Mouse (Mus musculus): ENCODE measurements around the gene Unc80. TPM values are rescaled to one million over a fixed set of nuclear protein-coding genes. Genes with fewer than 3 reads are reported as not detected.
A peak's percentile ranks its signal among the peaks of the same experiment; 100 is the strongest.

Gene Unc80
- polyA plus RNA-seq, 1 experiment from 2014 or later, result 0.12 TPM

- Histone ChIP-seq H3K4me2 (replicated peaks; ENCODE audit: low read depth, low read length) (no peak overlapping the region), H3K9ac (replicated peaks; ENCODE audit: low read length) (no peak overlapping the region), H3K36me3 (ENCODE audit: insufficient read depth, low read length) (no peaks in the 10 kb centered on the region), H3K9me3 (ENCODE audit: low read length) (no peaks in the 10 kb centered on the region), H3K27me3 (ENCODE audit: insufficient read depth, low read length) (no peaks in the 10 kb centered on the region), H3K4me3 (ENCODE audit: low read length) (no peak overlapping the region), H3K4me1 (ENCODE audit: insufficient read depth, low read length) (no peaks in the 10 kb centered on the region), H3K27ac (ENCODE audit: low read length) (no peak overlapping the region)
- 80% methylated on average over 4 of the region's 4 CpGs for WGBS
- ATAC-seq (ENCODE audit: low FRiP score, low TSS enrichment), result no peak
Measured at GRCm38 (mm10) chr1:66460850-66461249, 7.3 kb upstream of the Unc80 start.

GRCm38 (mm10) chr1:66468704-66469020 is 495 bp downstream of the Unc80 start:
- H3K9me3 ChIP-seq (ENCODE audit: low read length), result no peaks in the 10 kb centered on the region

DNA sequence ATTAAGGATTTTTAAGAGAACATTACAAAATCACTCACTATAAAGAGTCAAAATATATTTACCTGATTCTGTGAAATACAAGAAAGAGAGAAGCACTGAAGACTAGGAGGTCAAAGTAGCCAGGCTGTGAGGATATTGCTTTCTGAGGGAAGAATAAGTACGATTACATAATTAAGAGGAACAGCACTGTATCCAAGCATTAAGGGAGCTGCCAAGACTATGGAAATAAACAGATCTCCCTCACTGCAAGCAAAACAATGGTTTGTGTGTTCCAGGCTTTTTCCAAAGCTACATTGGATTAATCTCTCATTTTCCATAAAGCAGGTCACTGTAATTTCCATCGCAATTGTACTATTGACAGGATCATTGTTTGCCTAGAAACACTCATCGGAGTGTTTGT is 14.6 kb downstream of the Unc80 start:
- H3K27ac ChIP-seq (ENCODE audit: low read length), result no peak overlapping the region
- H3K36me3 ChIP-seq (ENCODE audit: insufficient read depth, low read length), result no peaks in the 10 kb centered on the region
- H3K4me1 ChIP-seq (ENCODE audit: insufficient read depth, low read length), result no peaks in the 10 kb centered on the region
- no peaks in the 10 kb centered on the region for H3K27me3 ChIP-seq (ENCODE audit: insufficient read depth, low read length)
- WGBS, result 94% methylated on average over 3 of the region's 3 CpGs
- ATAC-seq (ENCODE audit: low FRiP score, low TSS enrichment), result no peak
- no peaks in the 10 kb centered on the region for H3K9me3 ChIP-seq (ENCODE audit: low read length)
- no peak overlapping the region for H3K4me3 ChIP-seq (ENCODE audit: low read length)
- no peak overlapping the region for H3K4me2 ChIP-seq (replicated peaks; ENCODE audit: low read depth, low read length)
- no peak overlapping the region for H3K9ac ChIP-seq (replicated peaks; ENCODE audit: low read length)

More at GRCm38 (mm10) chr1:66468704-66469020, 495 bp downstream of the Unc80 start:
- Histone ChIP-seq H3K27me3 (ENCODE audit: insufficient read depth, low read length) (peaks cover 21% of the 10 kb centered on the region; the same call in 1 of the 2 replicates), H3K4me2 (replicated peaks; ENCODE audit: low read depth, low read length) (peak overlapping the region; percentile 95), H3K27ac (ENCODE audit: low read length) (no peak overlapping the region), H3K36me3 (ENCODE audit: insufficient read depth, low read length) (no peaks in the 10 kb centered on the region), H3K4me3 (ENCODE audit: low read length) (peak overlapping the region; percentile 56), H3K4me1 (ENCODE audit: insufficient read depth, low read length) (peaks cover 10% of the 10 kb centered on the region), H3K9ac (replicated peaks; ENCODE audit: low read length) (no peak overlapping the region)
- 15% methylated on average over 3 of the region's 3 CpGs for WGBS
- peak; percentile 47; the same call in 1 of the 2 replicates for ATAC-seq (ENCODE audit: low FRiP score, low TSS enrichment)

DNA sequence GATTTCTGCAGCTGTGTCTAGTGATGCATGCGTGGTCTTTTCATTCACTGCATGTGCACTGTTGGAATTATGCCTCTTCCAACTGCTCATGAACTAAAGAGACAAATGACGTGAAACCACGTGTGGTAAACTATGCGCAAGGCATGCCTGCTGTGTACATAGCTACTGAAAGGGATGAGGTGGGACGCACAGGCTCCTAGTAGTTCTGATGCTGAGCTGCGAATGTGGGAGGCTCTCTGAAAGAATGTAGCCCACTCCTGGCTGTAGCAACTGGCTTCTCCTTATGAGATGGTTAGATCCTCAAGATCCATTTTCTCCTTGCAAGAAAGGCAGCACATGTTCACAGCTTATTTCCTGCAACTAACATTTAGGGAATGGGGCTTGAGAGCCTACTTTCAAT is 24.9 kb downstream of the Unc80 start:
- no peak overlapping the region for H3K27ac ChIP-seq (ENCODE audit: low read length)
- no peak for ATAC-seq (ENCODE audit: low FRiP score, low TSS enrichment)
- 84% methylated on average over 6 of the region's 6 CpGs for WGBS
- H3K9me3 ChIP-seq (ENCODE audit: low read length), result no peaks in the 10 kb centered on the region
- no peak overlapping the region for H3K9ac ChIP-seq (replicated peaks; ENCODE audit: low read length)
- no peaks in the 10 kb centered on the region for H3K4me1 ChIP-seq (ENCODE audit: insufficient read depth, low read length)
- no peaks in the 10 kb centered on the region for H3K27me3 ChIP-seq (ENCODE audit: insufficient read depth, low read length)
- H3K36me3 ChIP-seq (ENCODE audit: insufficient read depth, low read length), result no peaks in the 10 kb centered on the region
- H3K4me3 ChIP-seq (ENCODE audit: low read length), result no peak overlapping the region
- no peak overlapping the region for H3K4me2 ChIP-seq (replicated peaks; ENCODE audit: low read depth, low read length)

DNA sequence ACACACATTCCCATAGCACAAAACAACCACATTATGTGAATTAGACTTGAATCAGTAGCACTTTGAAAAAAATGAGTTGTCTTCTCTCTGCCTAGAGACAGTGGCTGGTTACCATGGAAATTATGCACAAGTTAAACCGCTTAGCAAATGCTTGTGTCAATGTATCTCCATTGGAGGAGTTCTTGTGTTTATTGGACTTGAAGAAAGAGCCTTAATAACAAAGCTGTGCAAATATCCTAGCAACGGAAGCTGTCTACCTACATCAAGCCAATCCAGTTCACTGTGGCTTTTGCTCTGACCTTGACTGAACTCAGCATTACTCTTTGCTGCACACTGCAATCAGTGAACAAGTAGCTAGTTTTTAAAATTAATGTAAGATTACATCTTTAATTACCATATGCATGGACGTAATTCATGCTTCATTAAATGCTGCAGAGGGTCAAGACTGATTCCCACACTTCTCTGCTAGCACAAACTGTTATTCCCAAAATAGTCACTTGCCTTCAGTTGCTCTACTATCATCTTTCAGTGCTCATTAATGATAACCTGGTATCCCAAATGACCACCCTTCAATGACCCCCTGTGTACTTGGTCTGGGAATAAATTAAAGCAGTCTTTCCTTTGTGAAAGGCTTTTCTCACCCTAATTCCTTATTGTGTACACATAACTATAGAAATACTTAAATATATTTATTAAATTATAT is 27.3 kb downstream of the Unc80 start:
- Histone ChIP-seq H3K4me1 (ENCODE audit: insufficient read depth, low read length) (no peaks in the 10 kb centered on the region), H3K27me3 (ENCODE audit: insufficient read depth, low read length) (no peaks in the 10 kb centered on the region), H3K36me3 (ENCODE audit: insufficient read depth, low read length) (no peaks in the 10 kb centered on the region), H3K9ac (replicated peaks; ENCODE audit: low read length) (no peak overlapping the region), H3K4me2 (replicated peaks; ENCODE audit: low read depth, low read length) (no peak overlapping the region), H3K9me3 (ENCODE audit: low read length) (no peaks in the 10 kb centered on the region), H3K27ac (ENCODE audit: low read length) (no peak overlapping the region), H3K4me3 (ENCODE audit: low read length) (no peak overlapping the region)
- WGBS, result 67% methylated on average over 3 of the region's 3 CpGs
- ATAC-seq (ENCODE audit: low FRiP score, low TSS enrichment), result peak; percentile 65

DNA sequence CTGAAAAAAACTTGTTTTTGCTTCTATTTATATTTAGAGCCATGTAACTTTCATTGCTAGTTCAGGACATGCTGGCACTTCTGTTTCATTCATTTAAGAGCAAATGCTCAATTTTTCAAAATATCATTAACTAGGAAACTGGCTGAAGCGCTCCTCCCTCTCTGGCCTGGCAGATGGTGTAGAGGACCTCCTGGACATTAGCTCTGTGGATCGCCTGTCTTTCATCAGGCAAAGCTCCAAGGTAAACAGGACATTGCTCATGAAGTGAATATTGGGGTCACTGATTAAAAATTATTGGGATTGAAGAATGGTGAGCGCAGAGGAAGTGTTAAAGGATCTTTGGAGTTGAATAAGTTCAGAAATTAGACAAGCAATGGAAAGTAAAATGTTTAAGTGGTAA is 82.6 kb downstream of the Unc80 start:
- Histone ChIP-seq H3K27me3 (ENCODE audit: insufficient read depth, low read length) (no peaks in the 10 kb centered on the region), H3K36me3 (ENCODE audit: insufficient read depth, low read length) (no peaks in the 10 kb centered on the region), H3K4me3 (ENCODE audit: low read length) (no peak overlapping the region), H3K9ac (replicated peaks; ENCODE audit: low read length) (no peak overlapping the region), H3K4me2 (replicated peaks; ENCODE audit: low read depth, low read length) (no peak overlapping the region), H3K27ac (ENCODE audit: low read length) (no peak overlapping the region), H3K4me1 (ENCODE audit: insufficient read depth, low read length) (no peaks in the 10 kb centered on the region), H3K9me3 (ENCODE audit: low read length) (no peaks in the 10 kb centered on the region)
- WGBS, result 79% methylated on average over 3 of the region's 3 CpGs
- ATAC-seq (ENCODE audit: low FRiP score, low TSS enrichment), result no peak

- no peaks in the 10 kb centered on the region for H3K36me3 ChIP-seq (ENCODE audit: insufficient read depth, low read length)
- WGBS, result 21% methylated on average over 5 of the region's 5 CpGs
- H3K9ac ChIP-seq (replicated peaks; ENCODE audit: low read length), result no peak overlapping the region
- no peaks in the 10 kb centered on the region for H3K4me1 ChIP-seq (ENCODE audit: insufficient read depth, low read length)
- ATAC-seq (ENCODE audit: low FRiP score, low TSS enrichment), result no peak
- no peak overlapping the region for H3K27ac ChIP-seq (ENCODE audit: low read length)
- H3K4me2 ChIP-seq (replicated peaks; ENCODE audit: low read depth, low read length), result no peak overlapping the region
- H3K9me3 ChIP-seq (ENCODE audit: low read length), result no peaks in the 10 kb centered on the region
- H3K4me3 ChIP-seq (ENCODE audit: low read length), result no peak overlapping the region
- H3K27me3 ChIP-seq (ENCODE audit: insufficient read depth, low read length), result no peaks in the 10 kb centered on the region
Measured at GRCm38 (mm10) chr1:66552396-66552966, 84.3 kb downstream of the Unc80 start.

DNA sequence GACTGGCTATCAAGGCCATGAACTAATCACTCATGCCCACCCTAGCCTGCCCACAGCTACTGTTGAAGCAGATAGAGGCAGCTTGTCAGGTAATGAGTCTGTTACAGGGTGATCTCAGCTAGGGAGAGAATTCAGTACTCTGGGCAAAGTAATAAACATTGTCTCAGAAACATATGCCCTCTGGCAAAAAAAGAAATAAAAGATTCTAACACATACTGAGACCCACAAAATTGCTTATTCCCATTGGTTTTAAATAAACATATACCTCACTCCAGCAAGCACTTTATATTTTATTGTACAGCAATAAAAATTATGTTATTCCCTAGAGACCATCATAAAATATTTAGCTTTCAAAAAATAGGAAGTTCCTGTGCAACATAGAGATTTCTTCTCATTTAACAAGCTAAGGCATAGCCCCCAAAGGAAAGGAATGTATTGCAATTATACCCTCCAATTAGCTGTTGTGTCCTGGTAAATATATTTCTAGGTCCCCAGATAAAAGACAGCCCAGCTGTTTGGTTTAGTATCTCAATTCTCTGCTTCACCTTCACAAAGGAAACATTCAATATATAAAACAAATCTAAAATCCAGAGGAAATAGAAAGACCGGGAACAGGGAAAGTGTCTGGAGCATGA is 93.6 kb downstream of the Unc80 start:
- H3K4me2 ChIP-seq (replicated peaks; ENCODE audit: low read depth, low read length), result no peak overlapping the region
- ATAC-seq (ENCODE audit: low FRiP score, low TSS enrichment), result no peak
- 82% methylated on average over 1 of the region's 1 CpGs for WGBS

DNA sequence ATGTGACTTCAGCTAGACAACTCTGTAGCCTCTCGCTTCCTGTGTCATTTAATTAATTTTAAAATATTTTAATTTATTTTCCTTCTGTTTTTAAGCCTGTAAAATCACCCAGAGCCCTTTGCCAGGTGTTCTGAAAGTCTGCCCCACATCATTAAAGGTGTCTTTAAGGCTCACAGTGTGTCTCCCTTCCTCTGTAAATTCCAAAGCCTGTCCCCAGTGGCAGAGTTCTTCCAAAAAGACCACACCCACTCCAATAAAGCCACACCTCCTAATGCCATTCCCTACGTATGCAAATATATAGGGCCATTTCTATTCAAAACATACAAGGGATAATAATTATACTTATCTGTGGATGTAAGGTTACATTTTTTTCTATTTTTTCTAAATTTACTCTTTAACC is 94.2 kb downstream of the Unc80 start:
- 73% methylated on average over 2 of the region's 2 CpGs for WGBS
- Histone ChIP-seq H3K36me3 (ENCODE audit: insufficient read depth, low read length) (no peaks in the 10 kb centered on the region), H3K9me3 (ENCODE audit: low read length) (no peaks in the 10 kb centered on the region), H3K4me2 (replicated peaks; ENCODE audit: low read depth, low read length) (no peak overlapping the region), H3K27me3 (ENCODE audit: insufficient read depth, low read length) (no peaks in the 10 kb centered on the region), H3K9ac (replicated peaks; ENCODE audit: low read length) (no peak overlapping the region), H3K4me3 (ENCODE audit: low read length) (no peak overlapping the region), H3K27ac (ENCODE audit: low read length) (no peak overlapping the region), H3K4me1 (ENCODE audit: insufficient read depth, low read length) (no peaks in the 10 kb centered on the region)
- no peak for ATAC-seq (ENCODE audit: low FRiP score, low TSS enrichment)

More for the DNA sequence above, 93.6 kb downstream of the Unc80 start:
- no peak overlapping the region for H3K27ac ChIP-seq (ENCODE audit: low read length)
- H3K9ac ChIP-seq (replicated peaks; ENCODE audit: low read length), result no peak overlapping the region
- no peaks in the 10 kb centered on the region for H3K36me3 ChIP-seq (ENCODE audit: insufficient read depth, low read length)
- H3K4me1 ChIP-seq (ENCODE audit: insufficient read depth, low read length), result no peaks in the 10 kb centered on the region
- H3K4me3 ChIP-seq (ENCODE audit: low read length), result no peak overlapping the region
- no peaks in the 10 kb centered on the region for H3K27me3 ChIP-seq (ENCODE audit: insufficient read depth, low read length)
- no peaks in the 10 kb centered on the region for H3K9me3 ChIP-seq (ENCODE audit: low read length)

- H3K4me2 ChIP-seq (replicated peaks; ENCODE audit: low read depth, low read length), result no peak overlapping the region
- H3K9me3 ChIP-seq (ENCODE audit: low read length), result no peaks in the 10 kb centered on the region
- H3K4me3 ChIP-seq (ENCODE audit: low read length), result no peak overlapping the region
- H3K9ac ChIP-seq (replicated peaks; ENCODE audit: low read length), result no peak overlapping the region
- H3K36me3 ChIP-seq (ENCODE audit: insufficient read depth, low read length), result no peaks in the 10 kb centered on the region
- no peak overlapping the region for H3K27ac ChIP-seq (ENCODE audit: low read length)
- H3K27me3 ChIP-seq (ENCODE audit: insufficient read depth, low read length), result no peaks in the 10 kb centered on the region
- WGBS, result 85% methylated on average over 13 of the region's 13 CpGs
- no peak for ATAC-seq (ENCODE audit: low FRiP score, low TSS enrichment)
- no peaks in the 10 kb centered on the region for H3K4me1 ChIP-seq (ENCODE audit: insufficient read depth, low read length)
Measured at GRCm38 (mm10) chr1:66569736-66570135, 101.6 kb downstream of the Unc80 start.
